Mouse (Mus musculus) forebrain, embryonic 14.5 days (tissue): ENCODE measurements around the gene Fut9. TPM values are rescaled to one million over a fixed set of nuclear protein-coding genes. Genes with fewer than 3 reads are reported as not detected.

ENCODE experiments used
- ATAC-seq: fragments of 200-750 bp; cut with Nextera tagmentation; 2 replicates; pipeline ENCODE4 v1.8.0; 2017; ENCODE audit warnings: mild to moderate bottlenecking, moderate library complexity
- DNase-seq: peaks from one replicate; pipeline ENCODE4 v3.0.0-alpha.2; 2015; ENCODE audit warnings: low spot score
- H3K27ac ChIP-seq: fragments of 300-500 bp; sonication (generic); 2 replicates; pipeline ENCODE4 v1.5.1; 2014; ENCODE audit warnings: low read depth, mild to moderate bottlenecking, control low read depth, low read length, moderate library complexity
- H3K27me3 ChIP-seq: fragments of 300-500 bp; sonication (generic); replicated peaks from 2 replicates; pipeline ENCODE4 v1.6.1; 2014; ENCODE audit warnings: low read length, control low read depth, mixed read lengths; ENCODE audit not compliant: control insufficient read depth, insufficient read depth
- H3K36me3 ChIP-seq: fragments of 300-500 bp; sonication (generic); 2 replicates; pipeline ENCODE4 v1.6.1; 2014; ENCODE audit warnings: low read length, control low read depth; ENCODE audit not compliant: control insufficient read depth, insufficient read depth
- H3K4me1 ChIP-seq: fragments of 300-500 bp; sonication (generic); 2 replicates; pipeline ENCODE4 v1.6.1; 2014; ENCODE audit warnings: antibody characterized with exemption, low read length, control low read depth; ENCODE audit not compliant: control insufficient read depth, insufficient read depth
- H3K4me2 ChIP-seq: fragments of 300-500 bp; sonication (generic); 2 replicates; pipeline ENCODE4 v1.6.1; 2014; ENCODE audit warnings: mild to moderate bottlenecking, control low read depth, low read length
- H3K4me3 ChIP-seq: fragments of 300-500 bp; sonication (generic); 2 replicates; pipeline ENCODE4 v1.5.1; 2014; ENCODE audit warnings: low read depth, low read length, control low read depth
- H3K9ac ChIP-seq: fragments of 300-500 bp; sonication (generic); 2 replicates; pipeline ENCODE4 v1.6.1; 2014; ENCODE audit warnings: mild to moderate bottlenecking, low read length, control low read depth, moderate library complexity
- H3K9me3 ChIP-seq: fragments of 300-500 bp; sonication (generic); replicated peaks from 2 replicates; pipeline ENCODE4 v1.6.1; 2016; ENCODE audit warnings: low read length, control low read depth, mixed read lengths; ENCODE audit not compliant: control insufficient read depth
- WGBS: fragments of 180-500 bp; shearing (Covaris S2); extraction: QIAGEN DNeasy Blood & Tissue Kit; methylation state at CpG from one replicate; pipeline ENCODE4 v1.1.7; 2014; 5-methylcytosine and 5-hydroxymethylcytosine counted together
- polyA plus RNA-seq: library from polyadenylated mRNA; unstranded; fragments of >200 nt; fragmentation: Nextera tagmentation; extraction: Ambion mirVana; gene quantifications from 2 replicates; pipeline ENCODE4 v1.2.1, GENCODE M21; 2014

Fut9 gene
- polyA plus RNA-seq, 1 experiment from 2014 or later, result 10.6 TPM

DNA sequence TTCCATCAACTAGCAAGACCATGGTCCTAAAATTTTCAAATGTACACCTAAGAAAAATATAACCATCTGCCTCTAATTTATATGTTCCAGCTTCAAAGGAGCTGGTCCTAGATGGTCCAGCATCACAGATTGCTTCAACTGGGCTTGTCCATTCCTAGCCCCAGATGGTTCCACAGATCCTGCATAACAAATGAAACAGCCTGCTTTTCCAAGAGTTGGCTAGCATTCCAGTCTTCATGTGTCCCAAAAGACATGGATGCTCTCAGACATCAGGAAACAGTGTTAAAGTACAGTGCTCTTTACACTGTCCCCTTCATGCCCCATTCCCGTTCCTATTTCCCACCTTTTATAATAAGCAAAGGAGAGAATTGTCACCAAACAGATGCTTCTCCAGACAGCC is 135.8 kb downstream of the Fut9 start:
- 83% methylated on average over 1 of the region's 1 CpGs for WGBS
- H3K9me3 ChIP-seq, result no peaks in the 10 kb centered on the region
- no peak overlapping the region for H3K27ac ChIP-seq
- H3K4me3 ChIP-seq, result no peak overlapping the region
- no peak overlapping the region for H3K4me2 ChIP-seq
- no peak overlapping the region for H3K9ac ChIP-seq
- H3K4me1 ChIP-seq, result no peaks in the 10 kb centered on the region
- H3K27me3 ChIP-seq, result no peaks in the 10 kb centered on the region
- ATAC-seq (no peak), DNase-seq (no peak)
- H3K36me3 ChIP-seq, result no peaks in the 10 kb centered on the region

DNA sequence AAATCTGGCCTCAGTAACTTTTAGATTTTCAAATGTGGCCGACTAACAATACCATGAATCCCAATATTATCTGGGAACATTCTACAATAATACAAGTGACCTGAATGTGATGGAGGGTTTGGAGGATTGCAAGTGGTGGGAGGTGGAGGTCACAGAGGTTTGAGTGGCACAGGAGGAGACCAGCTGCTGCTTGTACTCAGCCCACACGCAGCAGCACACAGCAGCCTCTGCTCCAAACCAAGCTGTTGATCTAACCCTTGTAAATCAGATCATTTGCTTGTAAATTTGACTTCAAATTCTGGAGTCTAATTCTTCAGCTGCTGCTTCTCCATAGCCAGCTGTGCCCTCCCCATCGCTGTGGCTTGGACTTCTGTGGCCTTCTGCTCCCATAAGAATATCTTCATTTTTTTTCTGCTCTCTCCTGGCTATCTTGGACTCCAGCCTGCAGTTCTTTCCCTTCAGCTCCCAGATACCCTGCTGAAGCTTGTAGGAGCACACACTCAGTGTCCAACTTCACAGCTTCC is 138.8 kb downstream of the Fut9 start:
- 89% methylated on average over 3 of the region's 3 CpGs for WGBS
- ATAC-seq, result no peak

DNA sequence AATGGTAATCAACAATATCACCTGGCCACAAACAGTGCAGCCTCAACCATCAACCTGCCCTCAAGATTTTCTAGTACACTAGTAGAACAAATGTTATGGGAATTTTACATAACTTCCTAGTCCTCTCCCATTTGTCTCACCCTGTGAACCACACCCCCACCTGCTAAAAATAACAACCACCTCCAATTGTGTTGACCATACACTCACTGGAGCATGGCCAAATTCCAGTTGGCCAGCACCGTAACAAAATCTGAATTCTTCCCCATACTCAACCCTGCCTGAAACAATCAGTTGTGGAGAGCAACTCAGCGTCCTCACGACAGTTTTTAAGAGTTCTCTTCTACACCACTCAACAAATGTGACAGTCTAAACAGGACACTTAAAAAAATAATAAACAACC is 141.3 kb downstream of the Fut9 start:
- H3K9me3 ChIP-seq, result no peaks in the 10 kb centered on the region
- ATAC-seq (no peak), DNase-seq (no peak)
- WGBS, result 80% methylated on average over 3 of the region's 3 CpGs
- H3K4me1 ChIP-seq, result no peaks in the 10 kb centered on the region
- no peak overlapping the region for H3K4me2 ChIP-seq
- no peak overlapping the region for H3K9ac ChIP-seq
- H3K27ac ChIP-seq, result no peak overlapping the region
- H3K4me3 ChIP-seq, result no peak overlapping the region
- no peaks in the 10 kb centered on the region for H3K36me3 ChIP-seq
- no peaks in the 10 kb centered on the region for H3K27me3 ChIP-seq

More for the DNA sequence above, 138.8 kb downstream of the Fut9 start:
- Histone ChIP-seq H3K27me3 (no peaks in the 10 kb centered on the region), H3K4me3 (no peak overlapping the region), H3K9ac (no peak overlapping the region), H3K27ac (no peak overlapping the region), H3K4me2 (no peak overlapping the region), H3K36me3 (no peaks in the 10 kb centered on the region), H3K4me1 (no peaks in the 10 kb centered on the region), H3K9me3 (no peaks in the 10 kb centered on the region)
- no peak for DNase-seq

DNA sequence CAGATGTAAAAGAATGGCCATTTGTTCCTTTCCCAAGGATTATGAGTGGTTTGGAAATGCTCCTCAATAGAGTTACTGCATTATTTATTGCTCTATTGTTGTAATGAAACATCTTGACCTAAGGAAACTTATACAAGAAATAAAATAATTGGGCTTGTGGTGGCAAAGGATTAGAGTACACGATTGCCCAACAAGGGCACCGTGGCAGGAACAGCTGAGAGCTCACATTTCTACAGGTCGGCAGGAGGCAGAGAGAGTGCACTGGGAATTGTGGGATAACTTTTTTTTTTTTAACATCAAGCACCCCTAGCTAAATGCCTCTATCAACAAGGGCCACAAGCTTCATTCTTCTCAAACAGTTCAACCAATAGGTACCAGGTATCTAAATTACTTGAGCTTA is 148.1 kb downstream of the Fut9 start:
- Histone ChIP-seq H3K9me3 (no peaks in the 10 kb centered on the region), H3K36me3 (no peaks in the 10 kb centered on the region), H3K9ac (no peak overlapping the region), H3K4me1 (no peaks in the 10 kb centered on the region), H3K4me3 (no peak overlapping the region), H3K27me3 (no peaks in the 10 kb centered on the region), H3K4me2 (no peak overlapping the region), H3K27ac (no peak overlapping the region)
- ATAC-seq, result no peak
- DNase-seq, result no peak
- 70% methylated on average over 3 of the region's 3 CpGs for WGBS

DNA sequence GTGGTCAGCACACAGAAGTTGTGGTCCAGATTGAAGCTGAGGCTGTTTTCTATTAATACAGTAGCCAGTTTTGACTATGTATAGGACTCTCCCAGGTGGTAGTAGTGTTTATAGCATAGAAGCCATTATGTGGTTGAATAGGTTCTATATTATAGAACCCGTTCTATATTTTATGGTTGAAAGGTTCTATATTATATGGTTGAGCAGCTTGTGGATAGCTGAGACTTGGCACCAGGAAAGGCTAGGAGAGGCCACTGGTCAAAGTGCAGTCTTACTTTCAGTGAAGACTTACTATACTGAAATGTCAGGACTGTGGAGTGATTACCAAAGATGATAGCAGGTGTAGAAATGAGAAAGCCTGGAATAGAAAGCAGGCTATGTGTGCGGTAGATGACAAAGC is 151.9 kb downstream of the Fut9 start:
- ATAC-seq (no peak), DNase-seq (no peak)
- 85% methylated on average over 2 of the region's 2 CpGs for WGBS
- no peaks in the 10 kb centered on the region for H3K4me1 ChIP-seq
- H3K4me2 ChIP-seq, result no peak overlapping the region
- H3K27ac ChIP-seq, result no peak overlapping the region
- no peak overlapping the region for H3K9ac ChIP-seq
- H3K36me3 ChIP-seq, result no peaks in the 10 kb centered on the region
- no peaks in the 10 kb centered on the region for H3K27me3 ChIP-seq
- no peaks in the 10 kb centered on the region for H3K9me3 ChIP-seq
- H3K4me3 ChIP-seq, result no peak overlapping the region

DNA sequence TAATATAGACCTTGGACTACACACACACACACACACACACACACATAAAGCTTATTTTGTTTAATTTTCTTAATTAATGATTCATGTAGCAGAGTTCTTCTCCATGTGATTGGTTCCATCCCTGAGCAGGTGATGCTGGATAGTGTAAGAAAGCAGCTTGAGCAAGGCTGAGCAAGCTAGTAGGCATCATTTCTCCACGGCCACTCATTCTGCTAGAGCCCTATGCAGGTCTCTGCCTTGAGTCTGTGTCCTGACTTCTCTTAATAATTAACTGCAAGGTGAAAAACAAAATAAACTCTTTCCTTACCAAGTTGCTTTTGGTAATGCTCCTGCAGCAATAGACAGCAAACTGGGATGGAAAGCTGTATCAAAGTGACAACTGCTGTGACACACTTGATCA is 152.5 kb downstream of the Fut9 start:
- DNase-seq, result no peak
- WGBS, result 85% methylated on average over 1 of the region's 1 CpGs
- no peak for ATAC-seq

DNA sequence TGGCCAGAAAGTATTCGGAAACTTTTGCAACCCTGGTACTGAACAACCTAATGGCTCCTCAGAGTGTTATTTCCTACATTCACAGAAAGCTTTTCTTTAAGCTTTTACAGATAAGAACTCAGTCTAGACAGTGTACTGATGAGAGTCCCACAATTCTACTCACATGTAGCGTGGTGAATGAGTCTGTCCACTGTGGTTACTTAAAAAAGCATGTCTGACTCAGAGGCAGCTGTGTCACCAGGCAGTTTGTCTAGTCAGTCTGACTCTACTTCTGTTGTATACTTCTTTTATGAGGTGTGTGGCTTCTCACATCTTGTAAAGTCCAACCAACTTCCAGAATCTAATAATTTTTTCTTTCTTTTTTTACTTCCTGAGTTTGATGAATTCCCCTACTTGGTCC is 154.5 kb downstream of the Fut9 start:
- ATAC-seq (no peak), DNase-seq (no peak)
- H3K9ac ChIP-seq, result no peak overlapping the region
- H3K27me3 ChIP-seq, result no peaks in the 10 kb centered on the region
- H3K36me3 ChIP-seq, result no peaks in the 10 kb centered on the region
- H3K9me3 ChIP-seq, result no peaks in the 10 kb centered on the region
- H3K27ac ChIP-seq, result no peak overlapping the region
- no peak overlapping the region for H3K4me2 ChIP-seq
- H3K4me3 ChIP-seq, result no peak overlapping the region
- no peaks in the 10 kb centered on the region for H3K4me1 ChIP-seq
- WGBS, result 92% methylated on average over 2 of the region's 2 CpGs

More for the DNA sequence above, 152.5 kb downstream of the Fut9 start:
- Histone ChIP-seq H3K4me1 (no peaks in the 10 kb centered on the region), H3K27ac (no peak overlapping the region), H3K36me3 (no peaks in the 10 kb centered on the region), H3K9me3 (no peaks in the 10 kb centered on the region), H3K4me3 (no peak overlapping the region), H3K27me3 (no peaks in the 10 kb centered on the region), H3K9ac (no peak overlapping the region), H3K4me2 (no peak overlapping the region)

DNA sequence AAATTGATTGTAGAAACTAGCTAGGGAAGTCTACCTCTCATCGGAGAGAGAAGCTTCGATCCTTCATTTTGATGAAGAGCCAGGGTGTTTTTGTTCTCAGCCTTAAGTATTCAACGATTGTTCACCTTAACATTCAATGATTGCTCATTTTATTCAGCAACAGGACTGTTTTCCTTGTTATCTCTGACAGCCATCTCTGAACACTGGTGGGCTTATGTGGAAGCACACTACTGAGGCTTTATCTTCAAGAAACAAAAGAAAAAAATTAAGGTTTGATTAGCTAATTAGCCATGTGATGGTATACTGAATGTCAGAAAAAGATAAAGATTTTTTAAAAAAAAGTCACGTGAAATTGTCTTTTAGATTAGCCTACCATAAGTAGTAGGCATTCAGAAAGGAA is 158.1 kb downstream of the Fut9 start:
- H3K27me3 ChIP-seq, result no peaks in the 10 kb centered on the region
- DNase-seq (no peak), ATAC-seq (no peak)
- no peak overlapping the region for H3K27ac ChIP-seq
- no peak overlapping the region for H3K4me2 ChIP-seq
- H3K9ac ChIP-seq, result no peak overlapping the region
- H3K4me1 ChIP-seq, result no peaks in the 10 kb centered on the region
- H3K9me3 ChIP-seq, result no peaks in the 10 kb centered on the region
- H3K4me3 ChIP-seq, result no peak overlapping the region
- WGBS, result 77% methylated on average over 4 of the region's 4 CpGs
- H3K36me3 ChIP-seq, result no peaks in the 10 kb centered on the region

DNA sequence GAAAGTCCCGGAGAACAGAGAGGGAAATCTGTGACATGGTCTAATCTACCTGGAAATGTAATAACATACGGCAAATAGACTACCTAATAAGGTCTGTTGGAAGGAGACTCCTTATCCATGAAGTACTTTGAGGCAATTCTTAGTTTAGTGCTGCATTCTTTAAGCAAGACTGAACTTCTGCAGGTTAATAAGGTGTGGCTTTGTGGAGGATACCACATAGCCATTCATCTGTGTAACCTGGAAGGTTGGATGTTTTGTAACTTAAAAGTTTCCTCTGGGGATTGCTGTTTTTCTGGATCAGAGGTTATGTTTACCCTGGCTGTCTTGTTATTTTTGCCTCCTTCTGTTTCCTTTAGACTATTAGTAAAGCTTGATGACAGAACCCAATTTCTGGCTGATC is 166.8 kb downstream of the Fut9 start:
- Histone ChIP-seq H3K9me3 (no peaks in the 10 kb centered on the region), H3K36me3 (no peaks in the 10 kb centered on the region), H3K27me3 (no peaks in the 10 kb centered on the region), H3K4me2 (no peak overlapping the region), H3K4me3 (no peak overlapping the region), H3K9ac (no peak overlapping the region), H3K27ac (no peak overlapping the region), H3K4me1 (no peaks in the 10 kb centered on the region)
- ATAC-seq (no peak), DNase-seq (no peak)
- WGBS, result 92% methylated on average over 2 of the region's 2 CpGs
